Mouse (Mus musculus): ENCODE results near the gene Wnt2. TPM values are rescaled to one million over a fixed set of nuclear protein-coding genes. Genes with fewer than 3 reads are reported as not detected.

The Wnt2 gene
- total RNA-seq, 4 experiments from 2014 or later: 0.21 to 0.34 TPM; not detected in 2

DNA sequence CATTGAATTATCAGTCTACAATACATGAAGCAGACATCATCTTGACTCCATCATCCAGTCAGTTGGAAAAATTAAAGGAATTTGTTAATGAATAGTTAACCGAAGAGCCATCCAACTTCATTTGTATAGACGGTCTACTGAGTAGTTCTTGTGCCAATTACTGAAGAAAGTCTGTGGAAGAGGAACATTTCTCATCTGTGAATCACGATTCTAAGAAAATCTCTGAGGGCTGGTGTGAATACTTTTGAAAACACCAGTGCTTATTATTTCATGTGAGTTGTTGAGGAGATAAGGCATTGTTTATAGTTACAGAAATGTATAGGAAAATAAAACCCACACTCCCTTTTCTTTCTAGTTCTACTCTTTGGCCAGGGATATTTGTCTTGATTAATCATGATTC lies 51.5 kb downstream of the Wnt2 start:
- no peak for DNase-seq (ENCODE audit: low spot score in 2 of 2)

DNA sequence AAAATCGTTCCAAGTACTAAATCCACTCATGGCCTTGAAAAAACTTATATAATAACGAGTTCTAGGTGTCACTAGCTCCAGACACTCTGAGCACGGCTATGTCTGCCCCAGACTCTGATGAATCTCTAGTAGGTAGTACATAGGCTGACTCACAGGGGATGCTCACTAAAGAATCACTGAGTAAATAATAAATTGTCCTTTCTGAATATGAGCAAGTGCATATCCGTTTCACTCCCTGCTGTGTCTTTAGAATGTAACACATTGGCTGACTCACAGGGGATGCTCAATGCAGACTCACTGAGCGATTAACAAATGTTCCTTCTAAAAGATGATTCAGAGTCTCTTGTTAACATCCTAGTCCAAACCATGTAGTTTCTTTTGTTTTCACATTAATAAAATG lies 52.1 kb downstream of the Wnt2 start:
- DNase-seq (ENCODE audit: low spot score in 2 of 2): no peak

DNA sequence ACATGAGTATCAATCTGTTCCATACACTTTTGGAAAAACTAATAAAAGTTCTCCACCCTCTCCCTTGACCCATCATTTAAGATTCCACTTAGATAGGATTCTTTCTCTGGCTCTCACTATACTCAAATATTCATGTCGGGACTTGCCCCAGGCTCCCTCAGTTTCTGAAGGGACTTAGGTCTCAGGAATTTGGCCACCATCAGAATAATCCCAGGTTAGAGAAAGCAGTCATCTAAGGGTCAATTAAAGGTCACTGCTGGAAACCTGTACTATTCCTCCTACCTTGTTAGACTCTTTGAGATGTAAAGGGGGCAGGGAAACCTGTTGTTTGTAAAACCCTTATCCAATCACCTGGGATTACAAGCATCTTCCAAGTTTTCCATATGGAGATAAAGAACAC lies 53.2 kb downstream of the Wnt2 start:
- no peak for DNase-seq (ENCODE audit: low spot score in 2 of 2)

- no peak for DNase-seq (ENCODE audit: low spot score in 2 of 2)
These were observed 56.0 kb downstream of the Wnt2 start for GRCm38 (mm10) chr6:17974416-17974815.

DNA sequence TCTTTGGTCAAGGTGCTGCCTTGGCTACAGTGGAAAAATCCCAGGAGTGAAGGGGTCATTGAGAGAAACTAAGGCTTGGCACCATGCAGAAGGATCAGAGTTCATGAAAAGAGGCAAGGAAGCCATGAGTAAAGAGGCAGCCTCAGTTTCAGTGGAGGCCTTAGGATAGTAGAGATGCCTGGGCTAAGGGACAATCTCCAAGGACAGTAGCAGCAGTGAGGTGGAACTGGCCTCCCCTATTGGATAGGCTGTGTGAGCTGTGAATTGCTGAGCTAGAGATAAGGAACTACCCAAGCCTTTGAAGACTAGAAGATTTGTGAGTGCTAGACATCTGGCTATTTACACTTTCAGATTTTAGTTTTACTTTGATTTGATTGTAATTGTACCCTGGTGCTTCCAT lies 59.0 kb downstream of the Wnt2 start:
- no peak for DNase-seq (ENCODE audit: low spot score in 2 of 2)

GRCm38 (mm10) chr6:17969815-17970214 lies 60.6 kb downstream of the Wnt2 start:
- DNase-seq (ENCODE audit: low spot score in 2 of 2): no peak

- DNase-seq (ENCODE audit: low spot score in 2 of 2): no peak
These were observed 61.8 kb downstream of the Wnt2 start for GRCm38 (mm10) chr6:17968467-17969144.

GRCm38 (mm10) chr6:17963455-17963854 lies 66.9 kb downstream of the Wnt2 start:
- DNase-seq (ENCODE audit: low spot score in 2 of 2): no peak

DNA sequence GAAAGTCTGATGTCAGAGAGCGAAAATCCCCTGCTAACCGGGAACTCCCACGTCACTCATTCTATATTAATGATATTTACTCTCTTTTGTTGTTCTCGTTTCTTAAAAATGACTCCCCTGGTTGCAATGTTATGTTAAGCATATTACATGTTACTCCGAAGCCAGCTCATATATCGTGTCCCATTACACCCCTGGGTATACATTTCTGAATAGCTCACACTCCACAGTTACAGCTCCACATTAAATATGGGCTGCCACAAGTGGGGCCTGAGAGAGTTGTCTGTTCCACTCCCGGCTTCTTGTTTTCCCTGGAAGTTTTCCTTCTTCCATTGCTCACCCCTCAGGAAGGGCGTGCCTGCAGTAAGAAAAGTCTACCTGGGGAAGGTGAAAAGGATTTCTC lies 78.6 kb downstream of the Wnt2 start:
- no peak for DNase-seq (ENCODE audit: low spot score in 2 of 2)

DNA sequence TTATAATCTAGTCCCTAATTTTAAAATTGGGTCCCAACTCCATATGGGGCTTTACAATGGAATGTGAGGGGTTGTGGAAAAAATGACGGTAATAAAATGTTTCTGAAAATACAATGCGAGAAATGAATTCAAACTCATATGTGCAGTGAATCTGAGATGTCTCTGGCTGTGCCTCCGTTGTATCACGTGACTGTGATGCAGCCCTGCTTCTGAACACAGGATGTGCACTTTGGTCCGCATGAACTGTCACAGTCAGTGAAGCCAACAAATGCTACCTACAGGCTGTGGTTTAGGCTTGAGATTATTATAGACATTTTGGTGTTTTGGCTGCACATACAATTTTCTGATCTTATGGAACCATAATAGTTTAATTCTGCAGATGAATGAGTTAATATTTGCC lies 81.3 kb downstream of the Wnt2 start:
- DNase-seq (ENCODE audit: low spot score in 2 of 2): no peak

DNA sequence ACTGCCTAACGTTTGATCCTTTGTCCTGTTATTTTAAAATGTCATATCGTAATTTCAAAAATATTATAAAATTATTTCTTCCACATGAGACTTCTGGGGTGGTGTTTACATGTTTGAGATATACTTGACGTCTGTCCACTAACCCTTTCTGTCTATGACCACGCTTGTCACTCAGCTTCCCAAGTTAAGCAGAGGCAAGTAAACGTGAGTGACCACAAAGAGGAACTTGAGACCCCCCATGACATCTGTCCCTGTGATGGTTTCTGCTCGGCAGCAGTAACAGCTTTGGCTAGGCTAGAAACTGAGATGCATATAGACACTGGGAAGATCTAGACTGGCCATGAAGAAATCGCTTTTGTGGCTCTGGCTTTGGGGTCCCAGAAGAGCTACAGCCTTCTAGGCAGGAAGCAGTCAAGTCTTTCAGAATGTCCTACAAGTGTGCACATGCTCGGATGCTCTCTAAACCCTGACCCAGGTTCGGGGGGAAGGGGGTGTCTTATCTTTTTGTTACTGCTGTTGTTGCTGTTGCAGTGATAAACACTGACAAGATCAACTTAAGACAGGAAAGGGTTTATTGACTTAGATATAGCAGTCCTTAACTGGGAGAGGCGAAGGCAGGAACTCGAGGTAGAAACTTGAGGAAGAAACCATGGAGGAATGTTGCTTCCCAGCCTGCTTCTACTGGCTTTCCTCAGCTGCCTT lies 83.1 kb downstream of the Wnt2 start:
- DNase-seq (ENCODE audit: low spot score in 2 of 2): no peak

DNA sequence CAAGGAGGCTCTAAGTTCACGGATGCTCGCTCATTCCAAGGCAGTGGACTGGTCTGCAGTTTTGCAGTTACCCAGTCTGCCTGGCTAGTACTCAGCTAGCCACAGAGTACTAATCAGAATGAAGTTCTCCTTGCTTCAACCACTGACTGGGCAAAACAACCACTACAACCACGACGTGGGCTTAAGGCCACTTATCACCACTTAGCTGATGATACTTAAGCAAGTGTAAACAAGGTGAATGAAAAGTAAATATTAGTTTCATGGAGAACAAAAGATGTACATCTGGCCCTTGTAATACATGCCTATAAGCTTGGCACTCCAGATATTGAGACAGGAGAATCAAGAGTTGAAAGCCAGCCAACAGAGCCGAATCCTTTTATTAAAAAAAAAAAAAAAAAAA lies 83.9 kb downstream of the Wnt2 start:
- no peak for DNase-seq (ENCODE audit: low spot score in 2 of 2)

GRCm38 (mm10) chr6:17943877-17944617 lies 86.3 kb downstream of the Wnt2 start:
- no peak for DNase-seq (ENCODE audit: low spot score in 2 of 2)

DNA sequence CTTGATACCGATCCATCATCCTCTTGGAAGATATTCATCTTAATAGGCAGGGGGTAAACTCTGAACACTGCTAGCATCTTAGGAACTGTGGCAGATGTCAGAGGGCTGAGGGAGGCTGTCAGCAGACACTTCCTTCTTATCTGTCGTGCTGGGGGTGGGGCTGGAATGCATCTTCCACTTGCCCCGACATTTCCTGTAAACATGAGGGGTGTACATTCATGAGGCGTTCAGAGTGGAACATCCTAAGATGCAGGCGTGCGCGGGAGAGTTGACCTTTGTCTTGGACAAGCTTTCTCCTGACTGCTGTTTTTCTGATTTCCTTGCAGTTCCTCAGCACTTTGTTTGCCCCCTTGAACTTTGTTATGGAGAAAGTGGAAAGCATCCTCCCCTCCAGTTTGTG lies 88.0 kb downstream of the Wnt2 start:
- DNase-seq (ENCODE audit: low spot score in 2 of 2): no peak

- DNase-seq (ENCODE audit: low spot score in 2 of 2): no peak
These were observed 88.5 kb downstream of the Wnt2 start for GRCm38 (mm10) chr6:17941916-17942315.

Other genes starting within 250 kb of the Wnt2 start
- gene Asz1, start 78.5 kb upstream of the Wnt2 start, total RNA-seq (2022): not detected
- gene Cftr, start 140.1 kb upstream of the Wnt2 start, total RNA-seq (2022): not detected